Comparison of ENCODE assay signal across 24 mouse cellular contexts in genomic region chr10:80135161-80135560, GRCm38 (mm10).
"Had no signal": no experiment of that assay in that cellular context is flagged by ENCODE, and none has a peak within 500 bp of the region (broad histone marks: within the 10 kb centered on the region; RNA-seq: fewer than 3 reads in every experiment).

No protein-coding gene starts in this region.

- H3K9ac ChIP-seq: limb, embryonic 12.5 days; limb, embryonic 15.5 days; liver, embryonic 14.5 days; liver, postnatal 0 days; lung, embryonic 14.5 days; midbrain, embryonic 12.5 days; midbrain, embryonic 15.5 days; stomach, embryonic 15.5 days had no signal

- H3K27ac ChIP-seq: limb, embryonic 12.5 days; limb, embryonic 15.5 days; liver, embryonic 14.5 days; midbrain, embryonic 12.5 days; midbrain, embryonic 15.5 days; neural tube, embryonic 13.5 days; stomach, embryonic 15.5 days had no signal

- ATAC-seq: liver, postnatal 0 days; lung, postnatal 0 days; midbrain, embryonic 15.5 days had no signal

- H3K27me3 ChIP-seq: midbrain, embryonic 15.5 days had no signal

- DNase-seq: kidney, adult 18-20 months; kidney, adult 9 months; kidney, postnatal 14 days; kidney, postnatal 4 days; layer of hippocampus, postnatal 36 days; left cerebral cortex, postnatal 4 days; liver, postnatal 0 days; lung, embryonic 14.5 days; retina, postnatal 1 day; right cerebral cortex, postnatal 25 days; spleen, adult 18-20 months; thymus, adult 2 months; thymus, postnatal 14 days; thymus, postnatal 4 days had no signal

- H3K4me3 ChIP-seq: limb, embryonic 12.5 days; limb, embryonic 15.5 days; midbrain, embryonic 12.5 days; midbrain, embryonic 15.5 days; myocyte; neural tube, embryonic 13.5 days; stomach, embryonic 15.5 days had no signal

- H3K4me2 ChIP-seq: limb, embryonic 12.5 days; limb, embryonic 15.5 days; liver, embryonic 11.5 days; lung, embryonic 14.5 days; midbrain, embryonic 12.5 days; neural tube, embryonic 13.5 days; stomach, embryonic 15.5 days had no signal

- H3K9me3 ChIP-seq: limb, embryonic 15.5 days; midbrain, embryonic 12.5 days; midbrain, embryonic 15.5 days; neural tube, embryonic 13.5 days; stomach, embryonic 15.5 days had no signal
